In genomic region chr4:155107886-155108285, GRCm38 (mm10) we compare ENCODE assay signal across 12 mouse cellular contexts. TPM values are rescaled to one million over a fixed set of nuclear protein-coding genes. Genes with fewer than 3 reads are reported as not detected.
"Had no signal": no experiment of that assay in that cellular context is flagged by ENCODE, and none has a peak within 500 bp of the region (broad histone marks: within the 10 kb centered on the region; RNA-seq: fewer than 3 reads in every experiment).

No protein-coding gene starts in this region.

- H3K4me1 ChIP-seq: midbrain, embryonic 13.5 days had no signal

- H3K9ac ChIP-seq: midbrain, embryonic 13.5 days had no signal

- H3K4me2 ChIP-seq: midbrain, embryonic 13.5 days had no signal

- H3K9me3 ChIP-seq: limb, embryonic 10.5 days; midbrain, embryonic 13.5 days had no signal

- H3K27ac ChIP-seq: left cerebral cortex, adult 2 months; limb, embryonic 10.5 days; macrophage; midbrain, embryonic 13.5 days had no signal

- H3K4me3 ChIP-seq: left cerebral cortex, adult 2 months; limb, embryonic 10.5 days; midbrain, embryonic 13.5 days had no signal

- H3K36me3 ChIP-seq: limb, embryonic 10.5 days; midbrain, embryonic 13.5 days had no signal

- ATAC-seq: inflammation-experienced regulatory T-cells, adult 6 months; midbrain, embryonic 13.5 days had no signal

- H3K27me3 ChIP-seq: midbrain, embryonic 13.5 days had no signal

- DNase-seq: kidney, adult 18-20 months; kidney, postnatal 10 days; lung, adult 2 months; lung, postnatal 10 days; right cerebral cortex, adult 18-20 months; right cerebral cortex, postnatal 25 days; thymus, postnatal 36 days had no signal

RNA-seq across cellular contexts. Expression of gene Plch2, which starts 51.3 kb away (rescaled TPM):
- polyA plus RNA-seq: inflammation-experienced regulatory T-cells, adult 6 months; macrophage had no signal
